Mouse (Mus musculus): ENCODE data around the gene Prf1. TPM values are rescaled to one million over a fixed set of nuclear protein-coding genes. Genes with fewer than 3 reads are reported as not detected.

Prf1 gene
- polyA plus RNA-seq, 1 experiment = not detected

DNA sequence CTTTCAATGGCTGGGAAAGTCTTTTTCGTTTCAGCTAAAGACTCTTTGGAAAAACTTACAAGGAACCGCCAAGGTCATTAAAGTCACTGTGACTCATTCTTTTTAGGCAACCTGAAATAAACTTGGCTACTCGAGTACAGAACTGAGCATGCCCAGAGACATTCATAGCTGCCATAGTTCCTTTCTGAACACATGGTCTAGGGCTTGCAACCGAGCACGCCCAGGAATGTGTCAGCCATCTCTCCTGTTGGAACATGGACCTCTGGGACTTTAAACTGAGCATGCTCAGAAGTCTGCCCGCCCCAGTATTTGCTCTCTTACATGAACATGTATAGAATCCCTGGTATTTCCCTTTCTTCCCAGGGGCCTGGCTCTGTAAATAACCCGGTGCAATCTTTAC, 11.4 kb upstream of the Prf1 start:
- Histone ChIP-seq H3K36me3 (ENCODE audit: control insufficient read depth, insufficient read depth, low read length) (no peaks in the 10 kb centered on the region), H3K4me3 (ENCODE audit: control insufficient read depth, low read depth, low read length) (no peak overlapping the region), H3K27ac (ENCODE audit: control insufficient read depth, insufficient read depth, low read depth, low read length) (no peak overlapping the region), H3K27me3 (ENCODE audit: control insufficient read depth, insufficient read depth, low read length) (no peaks in the 10 kb centered on the region), H3K4me1 (ENCODE audit: control insufficient read depth, insufficient read depth, low read length) (no peaks in the 10 kb centered on the region)
- TF ChIP-seq CTCF (IDR thresholded peaks at IDR 0.05; ENCODE audit: control insufficient read depth, insufficient read depth, insufficient replicate concordance, low read depth, low read length) = no peak
- no peak for TF ChIP-seq POLR2A (IDR thresholded peaks at IDR 0.05; ENCODE audit: control insufficient read depth, low read depth, low read length)

DNA sequence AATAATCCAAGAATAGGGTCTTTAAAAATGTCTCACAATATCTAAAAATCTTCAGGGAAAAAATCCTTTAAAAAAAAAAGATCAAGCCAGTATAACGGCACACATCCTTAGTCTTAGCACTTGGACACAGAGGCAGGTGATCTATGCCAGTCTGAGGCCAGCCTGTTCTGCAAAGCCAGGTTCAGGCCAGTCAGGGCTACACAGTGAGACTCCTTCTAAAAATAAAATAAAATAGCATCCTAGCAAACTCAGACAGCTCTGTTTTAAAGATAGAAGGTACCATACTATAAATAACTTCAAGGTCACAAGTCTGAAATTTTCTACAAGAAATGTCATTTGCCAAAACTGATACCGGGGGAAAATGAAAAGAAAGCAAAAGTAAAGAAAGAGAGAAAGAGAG, 7.6 kb upstream of the Prf1 start:
- no peak for TF ChIP-seq CTCF (IDR thresholded peaks at IDR 0.05; ENCODE audit: control insufficient read depth, insufficient read depth, insufficient replicate concordance, low read depth, low read length)
- no peak for TF ChIP-seq POLR2A (IDR thresholded peaks at IDR 0.05; ENCODE audit: control insufficient read depth, low read depth, low read length)
- Histone ChIP-seq H3K4me3 (ENCODE audit: control insufficient read depth, low read depth, low read length) (no peak overlapping the region), H3K4me1 (ENCODE audit: control insufficient read depth, insufficient read depth, low read length) (no peaks in the 10 kb centered on the region), H3K27me3 (ENCODE audit: control insufficient read depth, insufficient read depth, low read length) (no peaks in the 10 kb centered on the region), H3K27ac (ENCODE audit: control insufficient read depth, insufficient read depth, low read depth, low read length) (no peak overlapping the region), H3K36me3 (ENCODE audit: control insufficient read depth, insufficient read depth, low read length) (no peaks in the 10 kb centered on the region)

DNA sequence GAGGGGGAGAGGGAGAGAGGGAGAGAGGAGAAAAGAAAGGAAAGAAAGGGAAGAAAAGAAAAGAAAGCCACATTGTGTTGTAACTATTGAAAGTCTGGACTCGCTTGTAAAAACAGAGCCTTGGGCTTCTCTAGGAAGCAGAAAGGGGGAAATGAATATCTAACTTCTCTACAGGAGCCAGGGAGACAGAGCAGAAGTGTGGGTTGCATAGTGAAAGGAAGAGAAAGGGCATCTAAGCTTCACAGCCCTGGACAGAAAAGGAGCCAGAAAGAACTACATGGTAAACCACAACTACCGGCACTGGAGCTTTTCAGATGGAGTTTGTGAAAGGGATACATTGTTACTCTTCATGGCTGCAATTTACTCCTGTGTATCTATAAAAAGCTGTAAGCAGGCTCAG, 7.2 kb upstream of the Prf1 start:
- no peaks in the 10 kb centered on the region for H3K4me1 ChIP-seq (ENCODE audit: control insufficient read depth, insufficient read depth, low read length)
- no peaks in the 10 kb centered on the region for H3K27me3 ChIP-seq (ENCODE audit: control insufficient read depth, insufficient read depth, low read length)
- H3K27ac ChIP-seq (ENCODE audit: control insufficient read depth, insufficient read depth, low read depth, low read length) = no peak overlapping the region
- H3K36me3 ChIP-seq (ENCODE audit: control insufficient read depth, insufficient read depth, low read length) = no peaks in the 10 kb centered on the region
- TF ChIP-seq POLR2A (IDR thresholded peaks at IDR 0.05; ENCODE audit: control insufficient read depth, low read depth, low read length) = no peak
- TF ChIP-seq CTCF (IDR thresholded peaks at IDR 0.05; ENCODE audit: control insufficient read depth, insufficient read depth, insufficient replicate concordance, low read depth, low read length) = no peak
- no peak overlapping the region for H3K4me3 ChIP-seq (ENCODE audit: control insufficient read depth, low read depth, low read length)

DNA sequence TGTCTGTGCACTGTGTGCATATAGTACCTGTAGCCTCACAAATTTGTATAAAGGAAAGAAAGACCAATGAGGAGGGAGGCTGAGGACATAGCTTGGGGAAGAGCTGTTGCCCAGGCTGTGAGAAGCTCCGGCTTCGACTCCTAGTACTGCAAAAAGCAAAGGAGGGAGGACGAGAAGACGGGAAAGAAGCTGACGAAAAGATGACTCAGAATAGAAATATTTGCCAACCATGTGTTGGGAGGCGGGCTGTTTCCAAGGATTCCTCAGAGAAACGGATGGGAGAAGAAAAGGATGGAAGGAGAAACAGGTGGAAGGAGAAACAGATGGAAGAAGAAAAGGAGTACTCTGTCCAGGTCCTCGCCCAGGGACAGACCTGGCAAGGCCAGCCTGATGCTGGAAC, 3.4 kb upstream of the Prf1 start:
- TF ChIP-seq CTCF (IDR thresholded peaks at IDR 0.05; ENCODE audit: control insufficient read depth, insufficient read depth, insufficient replicate concordance, low read depth, low read length) = no peak
- TF ChIP-seq POLR2A (IDR thresholded peaks at IDR 0.05; ENCODE audit: control insufficient read depth, low read depth, low read length) = no peak
- H3K27ac ChIP-seq (ENCODE audit: control insufficient read depth, insufficient read depth, low read depth, low read length) = no peak overlapping the region
- no peaks in the 10 kb centered on the region for H3K4me1 ChIP-seq (ENCODE audit: control insufficient read depth, insufficient read depth, low read length)

DNA sequence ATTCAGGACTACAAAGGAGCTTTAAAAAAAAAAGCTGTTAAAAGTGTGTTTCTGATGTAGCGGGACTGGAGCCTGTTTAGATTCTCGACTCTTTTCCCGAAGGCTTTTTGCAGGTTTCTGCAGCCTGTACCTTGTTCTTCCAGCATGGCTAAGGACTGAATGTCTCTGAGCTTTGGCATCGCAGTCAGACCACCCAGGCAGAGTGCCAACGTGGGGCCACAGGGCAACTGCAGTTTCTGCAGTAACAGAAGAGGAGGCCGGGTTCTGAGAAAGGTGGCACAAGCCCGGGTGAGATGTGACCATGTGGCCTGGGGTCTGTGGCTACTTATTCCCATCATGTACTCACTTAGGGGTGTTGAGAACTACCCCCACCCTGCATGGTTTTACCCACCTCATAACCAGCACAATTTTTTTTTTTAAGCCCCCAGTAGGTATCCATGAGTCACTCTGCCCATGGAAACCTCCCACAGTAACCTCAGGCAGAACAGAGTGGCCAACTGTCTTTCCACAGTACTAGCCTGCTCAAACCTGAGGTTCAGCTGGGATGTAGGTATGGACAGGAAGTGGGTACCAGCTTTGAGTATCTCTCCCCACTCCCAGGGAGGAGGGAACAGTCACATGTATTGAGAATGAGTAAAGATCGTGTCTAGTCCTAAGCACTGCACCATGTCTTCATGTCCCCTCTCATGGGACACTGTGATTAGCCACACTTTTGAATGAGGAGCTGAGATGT, 754 bp upstream of the Prf1 start:
- H3K27ac ChIP-seq (ENCODE audit: control insufficient read depth, insufficient read depth, low read depth, low read length) = no peak overlapping the region
- TF ChIP-seq POLR2A (IDR thresholded peaks at IDR 0.05; ENCODE audit: control insufficient read depth, low read depth, low read length) (no peak), CTCF (IDR thresholded peaks at IDR 0.05; ENCODE audit: control insufficient read depth, insufficient read depth, insufficient replicate concordance, low read depth, low read length) (no peak)

More for the DNA sequence above, 3.4 kb upstream of the Prf1 start:
- H3K27me3 ChIP-seq (ENCODE audit: control insufficient read depth, insufficient read depth, low read length) = no peaks in the 10 kb centered on the region
- no peaks in the 10 kb centered on the region for H3K36me3 ChIP-seq (ENCODE audit: control insufficient read depth, insufficient read depth, low read length)
- no peak overlapping the region for H3K4me3 ChIP-seq (ENCODE audit: control insufficient read depth, low read depth, low read length)

DNA sequence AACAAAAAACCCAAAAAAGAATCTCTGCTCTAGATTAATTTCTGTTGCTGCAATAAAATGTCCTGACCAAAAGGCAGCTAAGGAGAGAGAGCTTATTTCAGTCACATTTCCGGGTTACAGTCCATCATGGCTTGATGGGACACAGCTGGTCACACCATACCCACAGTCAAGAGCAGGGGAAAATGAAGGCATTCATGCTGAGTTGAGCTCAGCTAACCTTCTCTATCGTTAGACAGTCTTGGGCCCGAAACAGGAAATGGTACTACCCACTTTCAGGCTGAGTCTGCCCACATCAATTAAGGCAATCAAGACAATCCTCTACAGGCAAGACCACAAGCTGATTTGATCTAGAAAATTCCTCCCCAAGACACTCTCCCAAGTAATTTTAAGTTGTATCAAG, 3.4 kb downstream of the Prf1 start:
- TF ChIP-seq POLR2A (IDR thresholded peaks at IDR 0.05; ENCODE audit: control insufficient read depth, low read depth, low read length) = no peak
- TF ChIP-seq CTCF (IDR thresholded peaks at IDR 0.05; ENCODE audit: control insufficient read depth, insufficient read depth, insufficient replicate concordance, low read depth, low read length) = no peak
- Histone ChIP-seq H3K27ac (ENCODE audit: control insufficient read depth, insufficient read depth, low read depth, low read length) (no peak overlapping the region), H3K4me1 (ENCODE audit: control insufficient read depth, insufficient read depth, low read length) (no peaks in the 10 kb centered on the region), H3K4me3 (ENCODE audit: control insufficient read depth, low read depth, low read length) (no peak overlapping the region), H3K36me3 (ENCODE audit: control insufficient read depth, insufficient read depth, low read length) (no peaks in the 10 kb centered on the region), H3K27me3 (ENCODE audit: control insufficient read depth, insufficient read depth, low read length) (no peaks in the 10 kb centered on the region)

More for the DNA sequence above, 754 bp upstream of the Prf1 start:
- Histone ChIP-seq H3K36me3 (ENCODE audit: control insufficient read depth, insufficient read depth, low read length) (no peaks in the 10 kb centered on the region), H3K4me1 (ENCODE audit: control insufficient read depth, insufficient read depth, low read length) (no peaks in the 10 kb centered on the region), H3K27me3 (ENCODE audit: control insufficient read depth, insufficient read depth, low read length) (no peaks in the 10 kb centered on the region), H3K4me3 (ENCODE audit: control insufficient read depth, low read depth, low read length) (no peak overlapping the region)

DNA sequence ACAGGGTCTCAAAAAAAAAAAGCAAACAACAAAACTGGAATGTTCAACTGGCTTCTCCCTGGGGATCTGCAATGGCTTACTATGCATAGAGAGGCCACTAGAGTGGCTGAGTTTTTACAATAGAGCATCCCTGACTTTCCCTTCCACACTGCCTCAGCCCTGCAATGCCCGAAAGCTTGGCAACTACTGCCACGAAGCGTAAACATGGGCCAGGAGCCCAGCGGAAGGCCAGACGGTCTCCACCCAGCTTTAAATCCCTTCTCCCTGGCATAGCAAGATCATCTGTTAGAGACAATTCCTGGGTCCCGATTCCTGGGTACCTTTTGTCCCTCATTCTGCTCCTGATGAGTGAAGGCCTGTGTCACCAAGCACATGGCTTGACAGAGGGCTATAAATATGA, 6.4 kb downstream of the Prf1 start:
- H3K4me3 ChIP-seq (ENCODE audit: control insufficient read depth, low read depth, low read length) = no peak overlapping the region
- TF ChIP-seq CTCF (IDR thresholded peaks at IDR 0.05; ENCODE audit: control insufficient read depth, insufficient read depth, insufficient replicate concordance, low read depth, low read length) (no peak), POLR2A (IDR thresholded peaks at IDR 0.05; ENCODE audit: control insufficient read depth, low read depth, low read length) (no peak)
- H3K27ac ChIP-seq (ENCODE audit: control insufficient read depth, insufficient read depth, low read depth, low read length) = no peak overlapping the region
- no peaks in the 10 kb centered on the region for H3K4me1 ChIP-seq (ENCODE audit: control insufficient read depth, insufficient read depth, low read length)
- H3K36me3 ChIP-seq (ENCODE audit: control insufficient read depth, insufficient read depth, low read length) = no peaks in the 10 kb centered on the region
- H3K27me3 ChIP-seq (ENCODE audit: control insufficient read depth, insufficient read depth, low read length) = no peaks in the 10 kb centered on the region
